Mouse (Mus musculus) MEL (cell line): ENCODE results near the gene Pdxk. TPM values are rescaled to one million over a fixed set of nuclear protein-coding genes. Genes with fewer than 3 reads are reported as not detected.

Experiments
- DNase-seq: peaks from one replicate; pipeline ENCODE4 v3.0.0; 2011; ENCODE audit warnings: low read depth, low spot score
- H3K27ac ChIP-seq: 2 replicates; pipeline ENCODE4 v1.5.1; 2012; ENCODE audit warnings: low read depth, mild to moderate bottlenecking, control low read depth, low read length, moderate library complexity; ENCODE audit not compliant: control insufficient read depth
- H3K27me3 ChIP-seq, 2 experiments: fragments of 150-350 bp in 1 of 2; sonication (generic) in 1 of 2; 2 replicates each; pipeline ENCODE4 v1.6.1; 2012; ENCODE audit warnings: low read length in 2 of 2, mild to moderate bottlenecking in 2 of 2, improper control_type of control experiment in 1 of 2, moderate library complexity in 1 of 2; ENCODE audit not compliant: insufficient read depth in 2 of 2, control insufficient read depth in 1 of 2
- H3K36me3 ChIP-seq, 2 experiments: 2 replicates each; pipeline ENCODE4 v1.6.1; 2012 to 2014; ENCODE audit warnings: low read length in 2 of 2, improper control_type of control experiment in 1 of 2, inconsistent platforms in 1 of 2, mild to moderate bottlenecking in 1 of 2; ENCODE audit not compliant: insufficient read depth in 2 of 2, control insufficient read depth in 1 of 2
- H3K4me1 ChIP-seq, 2 experiments: fragments of 150-350 bp in 1 of 2; sonication (generic) in 1 of 2; 2 replicates each; pipeline ENCODE4 v1.6.1; 2012; ENCODE audit warnings: low read length in 2 of 2, improper control_type of control experiment in 1 of 2, mild to moderate bottlenecking in 1 of 2; ENCODE audit not compliant: insufficient read depth in 2 of 2, control insufficient read depth in 1 of 2
- H3K4me3 ChIP-seq, 2 experiments: fragments of 150-350 bp in 1 of 2; sonication (generic) in 1 of 2; 2 replicates each; pipeline ENCODE4 v1.5.1; 2012; ENCODE audit warnings: low read depth in 2 of 2, low read length in 2 of 2, mild to moderate bottlenecking in 2 of 2, moderate library complexity in 2 of 2, control low read depth in 1 of 2, improper control_type of control experiment in 1 of 2; ENCODE audit not compliant: control insufficient read depth in 1 of 2, insufficient read depth in 1 of 2
- H3K79me2 ChIP-seq: 2 replicates; pipeline ENCODE4 v1.6.1; 2012; ENCODE audit warnings: mild to moderate bottlenecking, low read length, moderate library complexity; ENCODE audit not compliant: control insufficient read depth, poor library complexity, insufficient read depth
- H3K9ac ChIP-seq: 2 replicates; pipeline ENCODE4 v1.6.1; 2012; ENCODE audit warnings: low read depth, mild to moderate bottlenecking, control low read depth, low read length, moderate library complexity; ENCODE audit not compliant: control insufficient read depth, poor library complexity, severe bottlenecking
- H3K9me3 ChIP-seq: fragments of 150-350 bp; sonication (generic); replicated peaks from 2 replicates; pipeline ENCODE4 v1.6.1; 2012; ENCODE audit warnings: mild to moderate bottlenecking, low read length, improper control_type of control experiment, moderate library complexity; ENCODE audit not compliant: insufficient read depth
- BHLHE40 ChIP-seq: IDR thresholded peaks from 2 replicates; pipeline ENCODE4 v1.6.1; 2012; ENCODE audit warnings: low read depth, mild to moderate bottlenecking, inconsistent platforms, low read length, improper control_type of control experiment, borderline replicate concordance
- CHD1 ChIP-seq: IDR thresholded peaks from 2 replicates; pipeline ENCODE4 v1.6.1; 2012; ENCODE audit warnings: low read depth, mild to moderate bottlenecking, inconsistent platforms, low read length, improper control_type of control experiment
- CTCF ChIP-seq, 3 experiments: IDR thresholded peaks in 2 of 3; conservative IDR thresholded peaks in 1 of 3; 2 replicates each; pipeline ENCODE4 v1.5.1; 2011 to 2012; ENCODE audit warnings: low read length in 3 of 3, low read depth in 2 of 3, mild to moderate bottlenecking in 2 of 3, improper control_type of control experiment in 1 of 3, inconsistent platforms in 1 of 3, mixed read lengths in 1 of 3, moderate library complexity in 1 of 3; ENCODE audit not compliant: control insufficient read depth in 1 of 3, insufficient read depth in 1 of 3, poor library complexity in 1 of 3, severe bottlenecking in 1 of 3
- E2F4 ChIP-seq: IDR thresholded peaks from 2 replicates; pipeline ENCODE4 v1.6.1; 2011; ENCODE audit warnings: low read depth, low read length, improper control_type of control experiment, borderline replicate concordance
- EP300 ChIP-seq, 2 experiments: IDR thresholded peaks; 2 replicates each; pipeline ENCODE4 v1.6.1; 2011; ENCODE audit warnings: improper control_type of control experiment in 2 of 2, low read length in 2 of 2, low read depth in 1 of 2, mild to moderate bottlenecking in 1 of 2
- ETS1 ChIP-seq: IDR thresholded peaks from 2 replicates; pipeline ENCODE4 v1.6.1; 2012; ENCODE audit warnings: low read depth, mild to moderate bottlenecking, inconsistent platforms, low read length, improper control_type of control experiment, moderate library complexity
- GATA1 ChIP-seq: IDR thresholded peaks from 2 replicates; pipeline ENCODE4 v1.6.1; 2011; ENCODE audit warnings: low read depth, low read length, improper control_type of control experiment
- JUND ChIP-seq: IDR thresholded peaks from 2 replicates; pipeline ENCODE4 v1.6.1; 2011; ENCODE audit warnings: low read depth, mild to moderate bottlenecking, improper control_type of control experiment, low read length
- KAT2A ChIP-seq: conservative IDR thresholded peaks from 2 replicates; pipeline ENCODE4 v1.6.1; 2012; ENCODE audit warnings: low read depth, low read length, improper control_type of control experiment, inconsistent platforms
- MAFK ChIP-seq: IDR thresholded peaks from 2 replicates; pipeline ENCODE4 v1.6.1; 2011; ENCODE audit warnings: low read depth, mild to moderate bottlenecking, low read length, improper control_type of control experiment, borderline replicate concordance
- MAX ChIP-seq: IDR thresholded peaks from 2 replicates; pipeline ENCODE4 v1.6.1; 2011; ENCODE audit warnings: low read length, improper control_type of control experiment
- MAZ ChIP-seq: IDR thresholded peaks from 2 replicates; pipeline ENCODE4 v1.6.1; 2012; ENCODE audit warnings: low read depth, mild to moderate bottlenecking, inconsistent platforms, low read length, improper control_type of control experiment
- MXI1 ChIP-seq: IDR thresholded peaks from 2 replicates; pipeline ENCODE4 v1.6.1; 2011; ENCODE audit warnings: mild to moderate bottlenecking, low read depth, low read length, improper control_type of control experiment
- MYB ChIP-seq: IDR thresholded peaks from 2 replicates; pipeline ENCODE4 v1.6.1; 2011; ENCODE audit warnings: mild to moderate bottlenecking, low read depth, low read length, improper control_type of control experiment
- MYC ChIP-seq: IDR thresholded peaks from 2 replicates; pipeline ENCODE4 v1.6.1; 2011; ENCODE audit warnings: low read depth, mild to moderate bottlenecking, low read length, improper control_type of control experiment, moderate library complexity
- NELFE ChIP-seq: IDR thresholded peaks from 2 replicates; pipeline ENCODE4 v1.6.1; 2011; ENCODE audit warnings: low read depth, low read length, improper control_type of control experiment
- RAD21 ChIP-seq: IDR thresholded peaks from 2 replicates; pipeline ENCODE4 v1.6.1; 2011; ENCODE audit warnings: mild to moderate bottlenecking, low read depth, low read length, improper control_type of control experiment
- RCOR1 ChIP-seq: IDR thresholded peaks from 2 replicates; pipeline ENCODE4 v1.6.1; 2012; ENCODE audit warnings: low read depth, mild to moderate bottlenecking, inconsistent platforms, low read length, improper control_type of control experiment
- SIN3A ChIP-seq: IDR thresholded peaks from 2 replicates; pipeline ENCODE4 v1.6.1; 2012; ENCODE audit warnings: low read length, improper control_type of control experiment, inconsistent platforms
- SMC3 ChIP-seq: IDR thresholded peaks from 2 replicates; pipeline ENCODE4 v1.6.1; 2011; ENCODE audit warnings: low read depth, low read length, improper control_type of control experiment
- TCF12 ChIP-seq: IDR thresholded peaks from 2 replicates; pipeline ENCODE4 v1.6.1; 2014; ENCODE audit warnings: low read depth, mild to moderate bottlenecking, inconsistent platforms, low read length, improper control_type of control experiment, moderate library complexity
- USF1 ChIP-seq: IDR thresholded peaks from 2 replicates; pipeline ENCODE4 v1.6.1; 2014; ENCODE audit warnings: low read depth, mild to moderate bottlenecking, inconsistent platforms, low read length, improper control_type of control experiment, moderate library complexity
- USF2 ChIP-seq, 2 experiments: IDR thresholded peaks; 2 replicates each; pipeline ENCODE4 v1.6.1; 2011 to 2012; ENCODE audit warnings: improper control_type of control experiment in 2 of 2, low read length in 2 of 2, borderline replicate concordance in 1 of 2, inconsistent platforms in 1 of 2, low read depth in 1 of 2, mild to moderate bottlenecking in 1 of 2; ENCODE audit not compliant: insufficient read depth in 1 of 2
- ZMIZ1 ChIP-seq: IDR thresholded peaks from 2 replicates; pipeline ENCODE4 v1.6.1; 2012; ENCODE audit warnings: low read depth, mild to moderate bottlenecking, inconsistent platforms, low read length, improper control_type of control experiment, moderate library complexity
- polyA plus RNA-seq, 2 experiments: library from polyadenylated mRNA; stranded (reverse) in 1 of 2; unstranded in 1 of 2; fragments of >175 nt in 1 of 2; fragments of >200 nt in 1 of 2; gene quantifications; 2 replicates each; pipeline versions ENCODE4 v1.2.1 to v1.2.4; 2012; ENCODE audit warnings: low replicate concordance in 2 of 2, low read depth in 1 of 2; ENCODE audit not compliant: insufficient read length in 2 of 2, insufficient read depth in 1 of 2, missing spikeins in 1 of 2
- total RNA-seq: library from RNA; depleted of rRNA; stranded (reverse); fragments of 300-350 nt; gene quantifications from 2 replicates; pipeline ENCODE4 v1.2.3, GENCODE M21; 2012

Pdxk gene
- total and polyA plus RNA-seq, 3 experiments = 28.7 to 29.3 TPM; not detected in 1

- Histone ChIP-seq H3K27me3 (no peaks in the 10 kb centered on the region), H3K4me1 (peaks cover 14 to 29% of the 10 kb centered on the region in 2 experiments), H3K4me3 (no peak overlapping the region), H3K79me2 (no peaks in the 10 kb centered on the region)
- DNase-seq = no peak
- TF ChIP-seq USF2 (IDR thresholded peaks at IDR 0.05; ENCODE audit: borderline replicate concordance in 1 of 2, insufficient read depth in 1 of 2, low read depth in 1 of 2, low read length in 2 of 2) = no peak
- no peak for TF ChIP-seq MYB
- TF ChIP-seq MYC = no peak
- no peak for TF ChIP-seq E2F4
- no peak for TF ChIP-seq SIN3A
- TF ChIP-seq BHLHE40 = no peak
- TF ChIP-seq MAFK = no peak
- TF ChIP-seq SMC3 = no peak
- no peak for TF ChIP-seq KAT2A
- TF ChIP-seq ETS1 = no peak
- TF ChIP-seq EP300 (IDR thresholded peaks at IDR 0.05; ENCODE audit: low read depth in 1 of 2, low read length in 2 of 2) = no peak
- TF ChIP-seq MAZ = no peak
- no peak for TF ChIP-seq JUND
- TF ChIP-seq TCF12 = no peak
- TF ChIP-seq, all 39 proteins: peak for 0
- no peak overlapping the region for H3K9ac ChIP-seq
- peaks cover 0 to 3% of the 10 kb centered on the region in 2 experiments; a peak in 2 of 4 replicates for H3K36me3 ChIP-seq
- H3K9me3 ChIP-seq = no peaks in the 10 kb centered on the region
- H3K27ac ChIP-seq = no peak overlapping the region
These were observed 7.3 kb upstream of the Pdxk start for GRCm38 (mm10) chr10:78472046-78472445.

GRCm38 (mm10) chr10:78470582-78471313, 6.0 kb upstream of the Pdxk start:
- H3K4me1 ChIP-seq = peaks cover 15 to 25% of the 10 kb centered on the region in 2 experiments
- no peak for DNase-seq
- no peaks in the 10 kb centered on the region for H3K27me3 ChIP-seq
- no peak for TF ChIP-seq E2F4
- TF ChIP-seq RCOR1 = no peak
- TF ChIP-seq MYB = no peak
- no peak for TF ChIP-seq GATA1
- no peak for TF ChIP-seq ZMIZ1
- TF ChIP-seq EP300 (IDR thresholded peaks at IDR 0.05; ENCODE audit: low read depth in 1 of 2, low read length in 2 of 2) = no peak
- no peak for TF ChIP-seq MAX
- no peak for TF ChIP-seq MXI1
- no peak for TF ChIP-seq CHD1
- TF ChIP-seq RAD21 = no peak
- no peak for TF ChIP-seq CTCF (IDR thresholded peaks at IDR 0.05 in 2 of 3, conservative IDR thresholded peaks at IDR 0.05 in 1 of 3; ENCODE audit: control insufficient read depth in 1 of 3, insufficient read depth in 1 of 3, low read depth in 2 of 3, low read length in 3 of 3, poor library complexity in 1 of 3, severe bottlenecking in 1 of 3)
- TF ChIP-seq MAFK = no peak
- TF ChIP-seq NELFE = no peak
- TF ChIP-seq USF1 = no peak
- no peak for TF ChIP-seq KAT2A
- TF ChIP-seq, all 39 proteins: peak for 0
- Histone ChIP-seq H3K79me2 (no peaks in the 10 kb centered on the region), H3K4me3 (no peak overlapping the region), H3K36me3 (peaks cover 0 to 7% of the 10 kb centered on the region in 2 experiments; a peak in 2 of 4 replicates), H3K27ac (no peak overlapping the region), H3K9ac (no peak overlapping the region), H3K9me3 (no peaks in the 10 kb centered on the region)
